Mouse (Mus musculus): Measurements from ENCODE around the gene Lrcol1.

The Lrcol1 gene

DNA sequence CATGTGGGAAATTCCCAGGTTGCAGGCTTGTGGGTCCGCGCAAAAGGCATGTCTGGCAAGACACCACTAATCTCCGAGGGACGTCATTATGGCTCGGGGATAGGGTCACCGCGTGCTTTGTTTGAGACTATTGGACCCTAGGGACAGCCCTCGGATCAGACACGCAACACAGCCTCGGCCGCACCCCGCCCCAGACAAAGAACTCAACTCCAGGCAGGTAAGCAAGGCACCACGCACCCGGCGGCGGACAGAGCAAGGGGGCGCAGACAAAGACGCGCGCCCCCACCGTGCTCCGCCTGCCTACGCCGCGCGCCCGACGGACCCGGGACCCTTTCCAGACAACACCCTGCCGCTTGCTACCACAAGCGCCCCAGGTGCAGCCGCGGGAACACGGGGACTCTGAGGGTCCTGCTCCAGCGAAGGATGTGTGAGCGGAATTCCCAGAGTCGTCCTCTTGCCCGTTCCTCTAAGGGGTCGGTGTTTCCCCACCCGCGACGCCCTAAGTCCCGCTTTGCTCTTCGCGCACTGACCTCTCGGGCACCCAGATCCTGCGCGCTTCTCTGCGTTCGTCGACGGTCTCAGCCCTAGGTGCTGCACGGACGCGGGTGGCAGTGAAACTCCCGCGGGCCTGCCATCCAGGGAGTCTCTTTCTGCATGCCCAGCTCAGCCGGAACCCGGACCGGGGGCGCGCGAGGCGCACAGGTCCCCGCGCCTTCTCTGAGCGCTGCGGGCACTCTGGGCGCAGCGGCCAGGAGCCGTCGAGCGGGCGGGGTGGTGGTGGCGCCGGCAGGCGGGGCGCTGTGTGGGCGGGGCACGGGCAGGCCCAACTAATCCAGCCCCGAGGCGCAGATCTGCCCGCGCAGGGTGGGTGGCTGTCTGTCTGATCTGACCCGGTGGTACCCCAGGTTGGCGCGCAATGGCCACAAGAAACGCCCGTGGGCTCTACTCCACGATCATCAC, 42.1 kb downstream of the Lrcol1 start:
- peak; percentile 67 for DNase-seq

DNA sequence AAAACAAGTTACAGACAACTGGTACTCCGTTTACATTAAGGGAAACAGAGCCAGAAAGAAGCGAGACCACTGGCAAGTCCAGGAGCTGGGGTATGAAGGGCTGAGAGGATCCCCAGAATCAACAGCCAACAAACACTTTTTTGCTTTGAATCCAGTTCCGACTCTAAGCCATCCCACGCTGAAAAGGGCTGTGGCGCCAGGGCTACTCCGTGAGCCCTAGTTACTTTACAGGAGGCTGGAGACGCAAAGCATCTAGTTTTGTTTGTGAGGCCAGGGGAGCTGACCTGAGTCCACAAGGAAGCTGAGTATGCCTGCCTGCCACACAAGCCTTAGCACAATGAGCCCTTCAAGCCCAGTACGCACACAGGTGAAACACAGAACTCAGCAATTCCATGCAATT, 42.8 kb downstream of the Lrcol1 start:
- no peak for DNase-seq

DNA sequence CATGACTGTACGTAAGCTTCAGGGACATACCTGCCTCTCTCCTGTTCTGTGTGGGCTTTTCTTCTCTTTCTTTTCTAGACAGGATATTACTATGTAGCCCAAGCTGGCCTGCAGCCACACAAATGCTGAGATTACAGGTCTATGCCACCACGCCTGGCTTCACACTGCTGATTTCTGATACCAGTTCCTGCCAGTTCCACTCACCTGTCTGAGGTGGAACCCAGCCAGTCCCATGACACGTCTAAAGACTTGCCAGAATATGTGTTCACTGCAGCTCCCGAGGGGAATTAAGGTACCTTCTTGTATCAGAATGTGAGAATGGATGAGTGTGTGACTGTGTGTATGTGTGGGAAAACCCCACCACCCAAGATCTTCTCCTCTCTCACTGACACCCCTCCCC, 46.1 kb downstream of the Lrcol1 start:
- peak; percentile 63 for DNase-seq

- no peak for DNase-seq
These were observed 48.2 kb downstream of the Lrcol1 start for GRCm38 (mm10) chr5:110392727-110393126.

GRCm38 (mm10) chr5:110395006-110395661, 50.6 kb downstream of the Lrcol1 start:
- no peak for DNase-seq

GRCm38 (mm10) chr5:110401101-110401500, 56.6 kb downstream of the Lrcol1 start:
- DNase-seq, result no peak

GRCm38 (mm10) chr5:110402557-110402956, 58.0 kb downstream of the Lrcol1 start:
- no peak for DNase-seq

GRCm38 (mm10) chr5:110403931-110404330, 59.4 kb downstream of the Lrcol1 start:
- DNase-seq, result no peak

All from kidney, adult 9 months (tissue).